Comparison of ENCODE assay signal across 27 mouse cellular contexts in genomic region chr4:46784430-46785049, GRCm38 (mm10).
DNase-seq lines count a peak whose midpoint lies in the region; ATAC-seq and TF ChIP-seq lines count a peak whose summit lies in the region.
"Had no signal": no experiment of that assay in that cellular context is flagged by ENCODE, and none has a peak within 500 bp of the region (broad histone marks: within the 10 kb centered on the region; RNA-seq: fewer than 3 reads in every experiment).

No protein-coding gene starts in this region.

- 0 out of 2 replicates have a peak, but pooled peaks cover 3% of the 10 kb centered on the region for H3K36me3 ChIP-seq in hindbrain, embryonic 13.5 days
- H3K36me3 ChIP-seq in hindbrain, embryonic 12.5 days = no peaks in the 10 kb centered on the region
- 0 out of 2 replicates have a peak, but pooled peaks cover 13% of the 10 kb centered on the region for H3K36me3 ChIP-seq in midbrain, postnatal 0 days (ENCODE audit: insufficient read depth, low read length)
- H3K36me3 ChIP-seq in midbrain, embryonic 13.5 days = no peaks in the 10 kb centered on the region
- H3K36me3 ChIP-seq in forebrain, embryonic 16.5 days (ENCODE audit: control insufficient read depth, insufficient read depth) = 0 out of 2 replicates have a peak, but pooled peaks cover 2% of the 10 kb centered on the region
- no peaks in the 10 kb centered on the region; the same call in 1 of the 2 replicates for H3K36me3 ChIP-seq in neural tube, embryonic 15.5 days
- H3K36me3 ChIP-seq: heart, embryonic 13.5 days; intestine, embryonic 15.5 days; limb, embryonic 12.5 days; liver, embryonic 15.5 days; midbrain, embryonic 10.5 days had no signal

- peak overlapping the region; percentile 18; the same call in 1 of the 2 replicates for H3K27ac ChIP-seq in hindbrain, embryonic 13.5 days
- H3K27ac ChIP-seq in hindbrain, embryonic 12.5 days = no peak overlapping the region; the same call in 1 of the 2 replicates
- H3K27ac ChIP-seq in midbrain, postnatal 0 days (ENCODE audit: low read depth, low read length) = no peak overlapping the region
- no peak overlapping the region for H3K27ac ChIP-seq in midbrain, embryonic 13.5 days
- H3K27ac ChIP-seq in forebrain, embryonic 16.5 days (ENCODE audit: low read length) = no peak overlapping the region
- peak overlapping the region; percentile 33 for H3K27ac ChIP-seq in neural tube, embryonic 15.5 days (replicated peaks)
- H3K27ac ChIP-seq: heart, embryonic 13.5 days; intestine, embryonic 15.5 days; limb, embryonic 12.5 days; liver, embryonic 15.5 days; midbrain, embryonic 10.5 days had no signal

- DNase-seq in midbrain, postnatal 0 days (ENCODE audit: low spot score) = peak; percentile 19
- no peak for DNase-seq in ovary, postnatal 36 days (ENCODE audit: low spot score)
- DNase-seq: adrenal gland, postnatal 25 days; cerebellum, adult 8-10 months; gastrocnemius, postnatal 10 days; heart, postnatal 10 days; kidney, adult 2 months; kidney, postnatal 36 days; layer of hippocampus, postnatal 36 days; lung, embryonic 14.5 days; right cerebral cortex, adult 18-20 months; spleen, adult 18-20 months; thymus, adult 18-20 months; thymus, postnatal 25 days had no signal

- no peaks in the 10 kb centered on the region for H3K9me3 ChIP-seq in hindbrain, embryonic 13.5 days
- no peaks in the 10 kb centered on the region for H3K9me3 ChIP-seq in hindbrain, embryonic 12.5 days (replicated peaks)
- H3K9me3 ChIP-seq in midbrain, postnatal 0 days (ENCODE audit: low read length) = no peaks in the 10 kb centered on the region
- no peaks in the 10 kb centered on the region for H3K9me3 ChIP-seq in midbrain, embryonic 13.5 days
- H3K9me3 ChIP-seq in forebrain, embryonic 16.5 days (ENCODE audit: control insufficient read depth, low read length) = no peaks in the 10 kb centered on the region
- H3K9me3 ChIP-seq in neural tube, embryonic 15.5 days (replicated peaks) = no peaks in the 10 kb centered on the region
- H3K9me3 ChIP-seq: heart, embryonic 13.5 days; intestine, embryonic 15.5 days; limb, embryonic 12.5 days; liver, embryonic 15.5 days; midbrain, embryonic 10.5 days had no signal

- TF ChIP-seq CTCF in midbrain, postnatal 0 days (IDR thresholded peaks at IDR 0.05) = no peak

- 0 out of 2 replicates have a peak, but pooled peaks cover 9% of the 10 kb centered on the region for H3K4me1 ChIP-seq in hindbrain, embryonic 13.5 days (replicated peaks)
- no peaks in the 10 kb centered on the region for H3K4me1 ChIP-seq in hindbrain, embryonic 12.5 days
- no peaks in the 10 kb centered on the region for H3K4me1 ChIP-seq in midbrain, postnatal 0 days (ENCODE audit: insufficient read depth, low read length)
- no peaks in the 10 kb centered on the region for H3K4me1 ChIP-seq in midbrain, embryonic 13.5 days (replicated peaks)
- H3K4me1 ChIP-seq in forebrain, embryonic 16.5 days (replicated peaks; ENCODE audit: control insufficient read depth, insufficient read depth, low read length) = no peaks in the 10 kb centered on the region
- H3K4me1 ChIP-seq in neural tube, embryonic 15.5 days = peaks cover 10% of the 10 kb centered on the region
- H3K4me1 ChIP-seq: heart, embryonic 13.5 days; intestine, embryonic 15.5 days; limb, embryonic 12.5 days; liver, embryonic 15.5 days; midbrain, embryonic 10.5 days had no signal

- 88% methylated on average over 14 of the region's 14 CpGs for WGBS in hindbrain, embryonic 13.5 days
- WGBS in hindbrain, embryonic 12.5 days = 89% methylated on average over 14 of the region's 14 CpGs
- 85% methylated on average over 14 of the region's 14 CpGs for WGBS in midbrain, postnatal 0 days
- 94% methylated on average over 14 of the region's 14 CpGs for WGBS in midbrain, embryonic 13.5 days
- WGBS in forebrain, embryonic 16.5 days = 71% methylated on average over 14 of the region's 14 CpGs
- 63% methylated on average over 14 of the region's 14 CpGs for WGBS in neural tube, embryonic 15.5 days

- no peaks in the 10 kb centered on the region for H3K27me3 ChIP-seq in hindbrain, embryonic 13.5 days
- H3K27me3 ChIP-seq in hindbrain, embryonic 12.5 days = no peaks in the 10 kb centered on the region
- no peaks in the 10 kb centered on the region for H3K27me3 ChIP-seq in midbrain, postnatal 0 days (ENCODE audit: insufficient read depth, low read length)
- no peaks in the 10 kb centered on the region for H3K27me3 ChIP-seq in midbrain, embryonic 13.5 days
- H3K27me3 ChIP-seq in forebrain, embryonic 16.5 days (replicated peaks; ENCODE audit: control insufficient read depth, insufficient read depth, low read length) = no peaks in the 10 kb centered on the region
- no peaks in the 10 kb centered on the region for H3K27me3 ChIP-seq in neural tube, embryonic 15.5 days (replicated peaks)
- H3K27me3 ChIP-seq: intestine, embryonic 15.5 days; limb, embryonic 12.5 days; liver, embryonic 15.5 days had no signal

- no peak overlapping the region for H3K4me3 ChIP-seq in hindbrain, embryonic 13.5 days
- no peak overlapping the region for H3K4me3 ChIP-seq in hindbrain, embryonic 12.5 days
- H3K4me3 ChIP-seq in midbrain, postnatal 0 days (ENCODE audit: low read depth, low read length) = no peak overlapping the region
- no peak overlapping the region for H3K4me3 ChIP-seq in midbrain, embryonic 13.5 days (replicated peaks)
- H3K4me3 ChIP-seq in forebrain, embryonic 16.5 days (replicated peaks; ENCODE audit: low read length) = no peak overlapping the region
- H3K4me3 ChIP-seq in neural tube, embryonic 15.5 days (replicated peaks) = no peak overlapping the region
- H3K4me3 ChIP-seq: heart, embryonic 13.5 days; intestine, embryonic 15.5 days; limb, embryonic 12.5 days; liver, embryonic 15.5 days; midbrain, embryonic 10.5 days; myocyte had no signal

- H3K9ac ChIP-seq in hindbrain, embryonic 13.5 days = 0 out of 2 replicates have a peak overlapping the region, but pooled peaks have one; percentile 29
- H3K9ac ChIP-seq in hindbrain, embryonic 12.5 days = no peak overlapping the region
- no peak overlapping the region for H3K9ac ChIP-seq in midbrain, postnatal 0 days (replicated peaks; ENCODE audit: low read length, poor library complexity, severe bottlenecking)
- no peak overlapping the region for H3K9ac ChIP-seq in midbrain, embryonic 13.5 days (replicated peaks)
- no peak overlapping the region for H3K9ac ChIP-seq in forebrain, embryonic 16.5 days (replicated peaks; ENCODE audit: low read depth, low read length)
- no peak overlapping the region for H3K9ac ChIP-seq in neural tube, embryonic 15.5 days (replicated peaks)
- H3K9ac ChIP-seq: heart, embryonic 13.5 days; intestine, embryonic 15.5 days; limb, embryonic 12.5 days; liver, embryonic 15.5 days; lung, embryonic 14.5 days had no signal

- ATAC-seq in hindbrain, embryonic 13.5 days (ENCODE audit: low FRiP score) = no peak
- ATAC-seq in hindbrain, embryonic 12.5 days (ENCODE audit: low FRiP score) = no peak
- no peak for ATAC-seq in midbrain, postnatal 0 days (ENCODE audit: low FRiP score)
- ATAC-seq in midbrain, embryonic 13.5 days = no peak
- peak; percentile 43; the same call in 1 of the 2 replicates for ATAC-seq in forebrain, embryonic 16.5 days
- ATAC-seq in neural tube, embryonic 15.5 days (ENCODE audit: low FRiP score) = peak; percentile 60; the same call in 1 of the 2 replicates
- ATAC-seq: CD4-positive, CD25-positive, alpha-beta regulatory T cell, adult 4 months; intestine, embryonic 15.5 days; midbrain, embryonic 16.5 days had no signal

- no peak overlapping the region for H3K4me2 ChIP-seq in hindbrain, embryonic 13.5 days
- H3K4me2 ChIP-seq in hindbrain, embryonic 12.5 days (replicated peaks) = no peak overlapping the region
- H3K4me2 ChIP-seq in midbrain, postnatal 0 days (ENCODE audit: low read depth, low read length, poor library complexity, severe bottlenecking) = no peak overlapping the region
- no peak overlapping the region for H3K4me2 ChIP-seq in midbrain, embryonic 13.5 days (replicated peaks)
- H3K4me2 ChIP-seq in forebrain, embryonic 16.5 days (ENCODE audit: low read length) = no peak overlapping the region
- no peak overlapping the region for H3K4me2 ChIP-seq in neural tube, embryonic 15.5 days
- H3K4me2 ChIP-seq: heart, embryonic 13.5 days; intestine, embryonic 15.5 days; limb, embryonic 12.5 days; liver, embryonic 15.5 days; lung, embryonic 14.5 days had no signal

Comparison
In these comparisons a context has a peak if more than half of its experiments do, and no peak if none do; other contexts are left out.
1. H3K27ac ChIP-seq: peak in hindbrain, embryonic 13.5 days (single experiment) and neural tube, embryonic 15.5 days (single experiment); none in hindbrain, embryonic 12.5 days (single experiment), midbrain, postnatal 0 days (single experiment), midbrain, embryonic 13.5 days (single experiment) and forebrain, embryonic 16.5 days (single experiment).
2. ATAC-seq: peak in forebrain, embryonic 16.5 days (single experiment) and neural tube, embryonic 15.5 days (single experiment); none in hindbrain, embryonic 13.5 days (single experiment), hindbrain, embryonic 12.5 days (single experiment), midbrain, postnatal 0 days (single experiment) and midbrain, embryonic 13.5 days (single experiment).